Mouse (Mus musculus): ENCODE data around the gene Mrps5. TPM values are rescaled to one million over a fixed set of nuclear protein-coding genes. Genes with fewer than 3 reads are reported as not detected.

Mrps5 gene
- total RNA-seq, 2 experiments from 2014 or later = 82.9 to 94.5 TPM

DNA sequence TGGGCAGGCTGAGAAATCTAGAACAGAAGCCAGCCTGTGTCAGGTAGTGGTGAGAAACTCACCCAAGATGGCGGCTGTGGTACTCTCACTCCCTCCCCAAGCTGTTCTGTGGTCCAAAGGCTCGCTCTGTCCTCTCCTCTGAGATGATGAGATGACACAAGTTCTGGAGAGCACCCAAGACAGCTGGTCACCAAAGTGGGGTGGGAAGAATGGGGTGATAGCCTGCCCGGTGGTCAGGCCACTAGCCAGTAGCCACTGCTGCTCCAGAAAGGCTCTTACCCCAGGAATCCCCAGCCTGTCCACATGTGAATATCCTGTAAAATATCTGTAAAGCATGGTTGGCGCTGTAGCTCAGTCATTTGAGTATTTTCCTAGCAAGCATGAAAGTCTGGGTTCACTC is 25.3 kb downstream of the Mrps5 start:
- peak in 1 of 2 experiments; percentile 37 for DNase-seq (ENCODE audit: low spot score in 2 of 2)

DNA sequence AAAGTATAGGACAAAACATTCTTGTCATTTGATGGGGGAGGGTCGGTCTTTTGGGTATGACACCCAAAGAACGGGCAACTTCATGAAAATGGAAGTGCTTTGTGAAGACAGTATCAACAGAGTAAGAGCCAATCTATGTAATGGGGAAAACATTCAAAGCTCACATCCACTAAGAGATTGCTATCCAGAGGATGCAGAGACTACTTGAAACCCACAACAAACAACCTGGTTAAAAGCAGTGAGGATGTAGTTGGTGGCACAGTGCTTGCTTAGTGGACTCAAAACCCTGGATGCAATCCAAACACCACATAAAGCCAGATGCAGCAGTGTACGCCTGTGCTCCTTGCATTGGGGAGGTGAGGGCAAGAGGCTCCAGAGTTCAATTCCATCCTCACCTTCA is 32.3 kb downstream of the Mrps5 start:
- no peak for DNase-seq (ENCODE audit: low spot score in 2 of 2)

- DNase-seq (ENCODE audit: low spot score in 2 of 2) = no peak
Measured at GRCm38 (mm10) chr2:127622065-127622464, 35.0 kb downstream of the Mrps5 start.

DNA sequence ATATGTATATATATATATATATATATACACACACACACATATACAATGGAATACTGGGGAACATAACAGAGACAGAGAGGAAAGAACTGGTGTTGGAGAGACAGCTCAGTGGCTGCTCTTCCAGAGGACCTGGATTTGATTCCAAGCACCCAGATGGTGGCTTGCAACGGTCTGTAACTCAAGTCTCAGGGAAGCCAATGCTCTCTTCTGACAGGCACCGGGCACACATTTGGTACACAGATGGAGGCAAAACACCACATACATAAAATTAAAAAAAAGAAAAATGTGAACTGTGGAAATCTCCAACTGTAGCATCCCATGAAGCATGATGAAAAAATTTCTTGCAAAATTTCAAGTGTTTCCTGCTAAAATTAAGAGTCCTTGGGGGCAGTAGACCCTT is 37.8 kb downstream of the Mrps5 start:
- no peak for DNase-seq (ENCODE audit: low spot score in 2 of 2)

- no peak for DNase-seq (ENCODE audit: low spot score in 2 of 2)
Measured at GRCm38 (mm10) chr2:127625659-127626058, 38.6 kb downstream of the Mrps5 start.

- peak in 1 of 2 experiments; percentile 64 for DNase-seq (ENCODE audit: low spot score in 2 of 2)
Measured at GRCm38 (mm10) chr2:127627354-127627753, 40.3 kb downstream of the Mrps5 start.

DNA sequence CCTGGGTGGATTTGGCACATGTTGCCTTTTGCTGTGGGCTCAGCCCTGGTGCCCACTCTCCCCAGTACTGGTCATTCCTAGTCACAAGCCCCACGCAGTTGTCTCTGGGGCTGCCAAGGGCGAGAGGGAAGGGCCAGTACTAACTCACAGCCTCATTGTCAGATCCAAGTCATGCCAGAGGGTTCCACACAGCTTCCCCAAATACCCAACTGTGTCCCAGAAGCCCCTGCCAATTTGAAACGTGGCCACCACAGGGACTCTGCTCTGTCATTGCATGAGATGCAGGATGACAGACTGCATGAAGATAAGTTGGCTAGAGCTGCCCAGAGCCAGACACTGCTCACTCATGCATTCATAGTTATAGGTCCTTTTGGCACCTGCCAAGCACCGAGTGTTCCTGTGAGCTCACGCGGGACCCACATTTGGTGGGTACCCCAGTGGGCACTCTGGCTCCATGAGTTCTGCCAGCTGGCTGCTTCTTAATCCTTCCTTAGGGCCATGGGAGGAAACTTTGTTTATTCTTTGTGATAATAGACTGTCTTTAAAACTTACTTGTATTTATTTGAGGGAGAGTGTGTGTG is 41.1 kb downstream of the Mrps5 start:
- peak in 1 of 2 experiments; percentile 19 for DNase-seq (ENCODE audit: low spot score in 2 of 2)

DNA sequence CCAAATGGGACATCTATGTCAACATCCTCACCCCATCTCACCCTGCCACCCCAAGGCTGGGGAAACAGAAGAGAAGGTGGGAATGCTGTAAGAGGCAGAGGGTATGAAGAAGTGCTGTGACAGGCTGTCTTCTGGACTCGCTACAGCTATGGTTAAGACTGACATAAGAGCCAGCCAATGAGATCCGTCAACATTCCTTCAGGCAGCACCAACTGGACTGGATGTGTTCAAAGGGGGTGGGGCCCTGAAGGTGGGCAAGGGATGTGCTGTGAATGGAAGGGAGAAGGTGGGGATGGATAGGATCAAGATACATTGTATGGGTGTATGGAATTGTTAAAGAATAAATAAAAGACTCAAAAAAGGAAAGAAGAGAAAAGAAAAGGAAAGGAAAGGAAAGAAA is 45.6 kb downstream of the Mrps5 start:
- no peak for DNase-seq (ENCODE audit: low spot score in 2 of 2)

DNA sequence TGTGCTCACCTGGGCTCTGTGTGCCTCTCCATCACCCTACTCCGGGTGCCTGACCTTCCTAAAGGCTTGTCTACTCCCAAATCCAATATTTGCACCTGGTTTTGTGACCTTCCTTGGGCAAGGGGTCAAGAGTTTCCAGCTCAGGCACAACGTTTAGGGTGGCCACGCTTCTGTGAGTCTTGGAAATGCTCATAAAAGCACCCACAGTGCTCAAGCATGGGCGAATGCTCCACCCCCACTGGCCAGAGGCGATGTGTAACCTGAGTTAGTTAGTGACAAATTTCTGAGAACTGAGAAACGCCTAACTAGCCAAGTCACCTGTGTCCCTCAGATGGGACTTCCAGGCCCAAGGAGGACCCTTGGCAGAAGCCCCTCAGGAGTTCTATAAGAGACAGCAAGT is 48.6 kb downstream of the Mrps5 start:
- DNase-seq (ENCODE audit: low spot score in 2 of 2) = no peak

GRCm38 (mm10) chr2:127638973-127639372 is 52.0 kb downstream of the Mrps5 start:
- DNase-seq (ENCODE audit: low spot score in 2 of 2) = no peak

DNA sequence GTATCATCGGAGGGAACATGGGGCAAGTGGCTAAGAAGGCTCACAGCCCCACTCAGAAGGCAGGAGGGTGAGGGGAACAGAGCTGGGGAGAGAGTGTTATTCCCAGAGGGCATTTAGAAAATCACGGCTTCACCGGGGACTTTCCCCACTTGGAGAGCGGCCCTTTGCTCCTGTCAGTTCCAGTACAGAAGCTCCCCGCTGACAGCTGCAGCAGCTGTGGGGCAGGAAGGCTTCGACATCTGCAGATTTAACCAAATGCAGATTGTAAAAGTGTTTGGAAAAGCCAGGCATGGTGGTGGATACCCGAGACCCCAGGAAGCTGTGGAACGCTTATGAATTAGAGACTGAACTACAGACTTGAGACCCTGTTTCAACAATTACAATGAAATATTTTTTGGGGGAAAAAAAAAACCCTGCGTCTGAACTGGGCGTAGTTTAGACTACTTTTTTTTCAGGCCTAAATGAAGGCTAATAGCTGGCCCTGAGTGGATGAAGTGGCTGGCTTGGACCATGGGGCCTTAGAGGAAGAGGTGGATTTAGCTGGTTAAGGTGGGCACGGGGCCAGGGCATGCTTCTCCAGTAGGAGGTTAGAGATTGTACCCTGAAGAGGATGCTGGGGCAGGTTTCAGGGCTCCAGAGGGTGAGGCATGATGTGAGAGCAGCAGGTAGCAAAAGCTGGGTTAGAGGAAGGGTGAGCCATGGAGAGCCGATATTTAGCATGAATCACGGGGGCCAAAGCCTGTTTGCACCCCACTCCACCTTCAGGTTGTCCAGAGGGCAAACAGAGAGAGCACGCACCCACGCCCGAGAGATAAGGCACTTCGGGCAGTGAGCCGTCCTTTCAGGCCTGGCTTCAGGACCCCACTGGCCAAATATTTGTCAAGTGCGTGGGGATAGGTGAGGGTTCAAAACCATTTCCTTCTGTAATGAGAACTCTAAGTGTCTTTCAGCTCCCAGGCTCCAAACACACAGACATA is 57.0 kb downstream of the Mrps5 start:
- no peak for DNase-seq (ENCODE audit: low spot score in 2 of 2)

- DNase-seq (ENCODE audit: low spot score in 2 of 2) = no peak
Measured at GRCm38 (mm10) chr2:127646875-127647274, 59.9 kb downstream of the Mrps5 start.

DNA sequence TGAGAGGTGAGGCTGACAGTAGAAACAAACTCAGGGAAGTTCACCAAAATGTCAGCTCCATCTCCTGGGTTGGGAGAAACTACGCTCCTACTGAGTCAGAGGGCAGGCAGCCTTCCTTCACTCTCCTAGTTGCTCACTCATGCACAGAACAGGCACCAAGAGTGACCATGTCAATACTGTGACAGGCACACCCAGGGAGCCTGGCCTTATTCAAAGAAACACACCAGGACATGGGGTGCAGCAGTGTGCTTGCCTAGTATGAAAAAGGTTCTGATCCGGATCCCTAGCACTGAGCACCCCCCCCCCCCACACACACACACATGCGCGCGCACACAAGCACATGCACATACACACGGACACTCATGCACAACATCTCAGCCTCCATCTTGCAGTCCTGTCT is 61.1 kb downstream of the Mrps5 start:
- DNase-seq (ENCODE audit: low spot score in 2 of 2) = no peak

GRCm38 (mm10) chr2:127649921-127650320 is 62.9 kb downstream of the Mrps5 start:
- DNase-seq (ENCODE audit: low spot score in 2 of 2) = no peak

DNA sequence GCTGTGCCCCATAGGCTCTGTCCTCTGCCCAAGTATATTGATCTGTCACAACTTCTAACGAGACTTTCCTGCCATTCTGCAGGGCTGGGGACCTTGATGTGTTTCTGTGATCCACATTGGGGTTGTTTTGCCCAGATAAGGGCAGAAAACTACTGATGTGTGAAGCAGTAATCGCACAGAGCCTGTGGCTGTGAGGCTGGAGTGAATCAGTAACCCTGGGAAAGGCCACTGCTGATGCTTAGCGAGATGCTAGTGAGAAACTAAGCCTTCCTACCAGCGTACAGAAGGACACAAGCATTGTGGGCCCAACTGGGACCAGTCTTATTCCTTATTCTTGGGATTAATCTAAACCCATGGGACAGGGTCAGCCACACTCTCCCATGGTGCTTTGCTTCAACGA is 64.6 kb downstream of the Mrps5 start:
- DNase-seq (ENCODE audit: low spot score in 2 of 2) = no peak

GRCm38 (mm10) chr2:127652335-127652734 is 65.3 kb downstream of the Mrps5 start:
- no peak for DNase-seq (ENCODE audit: low spot score in 2 of 2)

DNA sequence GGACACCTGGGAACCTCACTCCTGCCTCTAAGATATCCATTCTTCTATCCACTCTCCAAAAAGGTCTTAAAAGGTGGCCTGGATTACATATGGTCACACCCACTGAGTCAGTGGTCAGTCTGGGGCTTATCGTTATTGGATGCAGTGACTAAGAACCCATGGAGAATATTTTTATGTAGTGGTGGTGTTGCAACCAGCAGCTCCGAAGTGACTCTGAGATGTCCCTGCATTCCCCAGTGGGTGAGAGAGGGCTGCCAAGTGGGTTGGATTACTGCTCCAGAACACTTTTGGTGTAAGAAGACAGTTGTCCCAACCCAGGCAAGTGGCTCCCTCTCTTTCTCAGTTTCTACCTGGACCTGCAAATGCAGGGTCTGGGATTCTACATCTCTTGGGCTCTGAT is 65.8 kb downstream of the Mrps5 start:
- no peak for DNase-seq (ENCODE audit: low spot score in 2 of 2)

- no peak for DNase-seq (ENCODE audit: low spot score in 2 of 2)
Measured at GRCm38 (mm10) chr2:127654786-127655185, 67.8 kb downstream of the Mrps5 start.

DNA sequence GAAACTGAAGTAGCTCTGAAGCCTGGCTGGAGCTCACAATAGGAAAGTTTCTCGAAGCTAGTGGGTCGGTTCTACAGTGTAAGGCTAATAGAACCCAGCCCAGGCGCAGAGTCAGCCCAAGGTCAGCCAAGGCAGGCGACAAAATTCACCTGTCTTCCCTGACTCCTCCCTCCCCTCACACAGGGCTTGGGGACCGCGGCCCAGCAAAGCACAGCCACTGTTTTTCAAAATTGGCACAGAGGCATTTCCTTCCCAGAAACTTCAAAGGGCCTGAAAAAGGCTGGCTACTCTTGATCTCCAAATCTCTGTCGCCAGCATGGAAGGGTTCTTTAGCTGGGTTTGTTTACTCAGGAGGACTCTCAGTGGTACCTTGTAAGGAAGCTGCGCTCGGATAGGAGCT is 68.4 kb downstream of the Mrps5 start:
- no peak for DNase-seq (ENCODE audit: low spot score in 2 of 2)

DNA sequence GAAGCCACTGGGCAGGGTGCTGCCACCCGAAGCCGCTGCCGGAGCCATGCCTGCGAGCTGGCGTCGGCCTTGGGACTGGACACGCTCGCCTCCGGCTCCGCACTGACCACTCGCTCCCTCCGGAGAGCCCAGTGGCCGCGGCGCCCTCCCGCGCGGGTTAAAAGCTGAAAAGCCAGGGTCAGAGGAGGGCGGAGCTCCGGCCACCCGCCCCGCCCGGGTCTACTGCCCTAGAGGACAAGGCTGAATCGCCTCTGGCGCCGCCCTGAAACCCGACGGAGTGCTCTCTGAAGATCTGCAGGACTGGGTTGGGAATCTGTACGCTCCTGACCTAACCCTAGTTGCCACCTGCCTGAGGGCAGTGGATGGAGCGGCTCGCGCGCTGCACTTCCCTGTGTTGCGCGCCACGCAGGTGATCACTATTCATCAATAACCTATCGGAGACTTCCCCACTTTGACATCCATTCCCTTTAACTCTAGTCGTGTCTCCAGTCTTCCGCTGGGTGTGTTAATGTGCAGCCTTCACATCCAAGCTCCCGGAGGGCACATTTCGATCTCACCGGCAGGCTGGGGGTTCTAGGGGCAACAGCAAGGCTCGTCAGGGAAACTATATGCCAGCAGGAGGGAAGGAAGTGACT is 69.2 kb downstream of the Mrps5 start, which contains the start of gene Mal:
TSS of gene Mal (minus strand) at position 610 of the 635 bp plus-strand sequence.
- peak in 1 of 2 experiments; percentile 58 for DNase-seq (ENCODE audit: low spot score in 2 of 2)
